Mouse (Mus musculus): ENCODE measurements around the gene Nop10. TPM values are rescaled to one million over a fixed set of nuclear protein-coding genes. Genes with fewer than 3 reads are reported as not detected.
A peak's percentile ranks its signal among the peaks of the same experiment; 100 is the strongest.

Gene Nop10
- polyA plus RNA-seq, 1 experiment from 2014 or later = 190 TPM

DNA sequence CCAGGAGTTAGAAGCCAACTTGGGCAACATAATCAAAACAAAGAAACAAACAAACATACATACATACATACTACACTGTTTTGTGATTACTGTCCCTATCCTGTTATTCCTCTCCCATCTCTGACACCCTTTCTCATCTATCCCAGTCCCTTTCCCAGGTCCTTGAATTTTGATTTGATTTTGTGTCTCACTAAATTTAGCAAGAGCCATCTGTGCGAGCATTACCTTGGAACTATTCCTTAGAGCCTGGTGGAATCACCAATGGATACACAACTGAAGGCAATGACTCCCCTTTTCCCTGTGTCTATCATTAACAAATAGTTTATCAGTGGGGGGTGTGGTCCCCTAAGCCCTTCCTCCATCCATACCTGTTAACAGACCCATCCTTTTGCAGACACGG, 31.1 kb downstream of the Nop10 start:
- 90% methylated on average over 2 of the region's 2 CpGs for WGBS

DNA sequence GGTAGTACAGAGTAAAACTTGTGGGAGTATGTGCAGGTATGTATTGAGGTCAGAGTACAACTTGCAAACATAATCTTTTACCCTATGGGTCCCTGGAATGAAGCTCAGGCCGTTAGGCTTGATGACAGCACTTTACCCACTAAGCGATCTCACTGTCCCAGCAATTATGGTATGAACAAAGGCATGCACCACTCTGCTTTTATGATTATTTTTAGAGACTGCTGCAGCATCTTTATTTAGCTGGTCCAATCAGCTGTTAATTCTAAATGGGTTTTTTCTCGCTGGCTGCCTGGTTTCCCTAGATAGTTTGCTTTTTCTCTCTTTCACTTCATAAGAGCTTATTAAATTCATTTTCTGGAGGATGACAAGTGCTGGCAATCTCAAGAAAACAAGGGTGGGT, 34.5 kb downstream of the Nop10 start:
- no peaks in the 10 kb centered on the region for H3K36me3 ChIP-seq (ENCODE audit: control insufficient read depth, insufficient read depth, low read length)
- WGBS = 72% methylated on average over 3 of the region's 3 CpGs

More for the DNA sequence above, 31.1 kb downstream of the Nop10 start:
- Histone ChIP-seq H3K4me1 (ENCODE audit: control insufficient read depth, insufficient read depth, low read length) (no peaks in the 10 kb centered on the region), H3K4me2 (ENCODE audit: low read length) (no peak overlapping the region), H3K9ac (ENCODE audit: low read length) (no peak overlapping the region), H3K36me3 (ENCODE audit: control insufficient read depth, insufficient read depth, low read length) (no peaks in the 10 kb centered on the region), H3K27ac (ENCODE audit: low read depth, low read length) (no peak overlapping the region), H3K9me3 (replicated peaks; ENCODE audit: control insufficient read depth, low read length) (no peaks in the 10 kb centered on the region), H3K4me3 (ENCODE audit: low read depth, low read length) (no peak overlapping the region), H3K27me3 (replicated peaks; ENCODE audit: control insufficient read depth, insufficient read depth, low read length) (no peaks in the 10 kb centered on the region)
- no peak for DNase-seq (ENCODE audit: low spot score)
- no peak for ATAC-seq

DNA sequence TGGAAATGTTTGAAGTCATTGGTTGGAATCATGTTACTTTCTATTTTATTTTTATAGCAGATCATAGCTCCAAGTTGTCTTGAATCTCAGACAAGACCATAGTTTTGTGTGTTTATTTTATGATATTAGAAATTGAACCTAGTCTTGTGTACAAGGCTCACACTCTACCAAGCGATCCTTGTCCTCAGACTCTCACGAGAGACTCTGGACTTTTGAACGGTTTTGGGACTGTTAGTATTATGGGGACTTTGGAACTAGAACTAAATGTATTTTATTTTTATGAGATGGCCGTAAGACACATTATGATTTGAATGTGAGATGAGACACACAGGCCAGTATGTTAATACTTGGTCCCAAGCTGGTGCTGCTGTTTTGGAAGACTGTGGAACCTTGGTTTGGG, 36.5 kb downstream of the Nop10 start:
- no peak overlapping the region for H3K4me3 ChIP-seq (ENCODE audit: low read depth, low read length)
- no peaks in the 10 kb centered on the region for H3K27me3 ChIP-seq (replicated peaks; ENCODE audit: control insufficient read depth, insufficient read depth, low read length)
- H3K4me1 ChIP-seq (ENCODE audit: control insufficient read depth, insufficient read depth, low read length) = no peaks in the 10 kb centered on the region
- WGBS = 98% methylated on average over 4 of the region's 4 CpGs
- no peaks in the 10 kb centered on the region for H3K36me3 ChIP-seq (ENCODE audit: control insufficient read depth, insufficient read depth, low read length)
- DNase-seq (ENCODE audit: low spot score) (no peak), ATAC-seq (no peak)
- no peaks in the 10 kb centered on the region for H3K9me3 ChIP-seq (replicated peaks; ENCODE audit: control insufficient read depth, low read length)
- H3K27ac ChIP-seq (ENCODE audit: low read depth, low read length) = no peak overlapping the region
- H3K4me2 ChIP-seq (ENCODE audit: low read length) = no peak overlapping the region
- no peak overlapping the region for H3K9ac ChIP-seq (ENCODE audit: low read length)

More for the DNA sequence above, 34.5 kb downstream of the Nop10 start:
- H3K27me3 ChIP-seq (replicated peaks; ENCODE audit: control insufficient read depth, insufficient read depth, low read length) = no peaks in the 10 kb centered on the region
- no peak for ATAC-seq
- H3K9me3 ChIP-seq (replicated peaks; ENCODE audit: control insufficient read depth, low read length) = no peaks in the 10 kb centered on the region
- no peak overlapping the region for H3K4me2 ChIP-seq (ENCODE audit: low read length)
- no peak for DNase-seq (ENCODE audit: low spot score)
- H3K9ac ChIP-seq (ENCODE audit: low read length) = no peak overlapping the region
- H3K4me1 ChIP-seq (ENCODE audit: control insufficient read depth, insufficient read depth, low read length) = no peaks in the 10 kb centered on the region
- H3K27ac ChIP-seq (ENCODE audit: low read depth, low read length) = no peak overlapping the region
- H3K4me3 ChIP-seq (ENCODE audit: low read depth, low read length) = no peak overlapping the region

DNA sequence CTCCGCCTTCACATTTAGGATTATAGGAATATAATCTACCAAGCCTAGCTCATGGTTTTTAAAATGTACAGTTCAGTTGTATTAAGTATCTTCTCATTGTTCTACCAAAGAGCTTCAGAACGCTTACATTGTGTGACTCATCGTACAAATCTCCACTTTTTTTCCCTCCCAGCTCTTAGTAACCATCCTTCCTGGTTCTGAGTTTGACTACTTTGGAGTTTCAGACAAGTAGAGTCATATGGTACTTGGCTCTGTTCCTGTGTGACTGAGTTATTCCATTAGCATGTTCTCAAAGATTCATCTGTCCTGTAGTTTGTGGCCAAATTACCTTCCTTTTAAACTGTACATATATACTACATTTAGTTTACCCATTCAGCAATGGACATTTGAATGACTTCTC, 46.9 kb downstream of the Nop10 start:
- H3K4me3 ChIP-seq (ENCODE audit: low read depth, low read length) = no peak overlapping the region
- no peak overlapping the region for H3K27ac ChIP-seq (ENCODE audit: low read depth, low read length)
- WGBS = 93% methylated on average over 3 of the region's 3 CpGs
- H3K36me3 ChIP-seq (ENCODE audit: control insufficient read depth, insufficient read depth, low read length) = no peaks in the 10 kb centered on the region
- DNase-seq (ENCODE audit: low spot score) (no peak), ATAC-seq (no peak)
- no peaks in the 10 kb centered on the region for H3K27me3 ChIP-seq (replicated peaks; ENCODE audit: control insufficient read depth, insufficient read depth, low read length)
- H3K4me2 ChIP-seq (ENCODE audit: low read length) = no peak overlapping the region
- no peak overlapping the region for H3K9ac ChIP-seq (ENCODE audit: low read length)
- H3K4me1 ChIP-seq (ENCODE audit: control insufficient read depth, insufficient read depth, low read length) = no peaks in the 10 kb centered on the region
- H3K9me3 ChIP-seq (replicated peaks; ENCODE audit: control insufficient read depth, low read length) = no peaks in the 10 kb centered on the region

DNA sequence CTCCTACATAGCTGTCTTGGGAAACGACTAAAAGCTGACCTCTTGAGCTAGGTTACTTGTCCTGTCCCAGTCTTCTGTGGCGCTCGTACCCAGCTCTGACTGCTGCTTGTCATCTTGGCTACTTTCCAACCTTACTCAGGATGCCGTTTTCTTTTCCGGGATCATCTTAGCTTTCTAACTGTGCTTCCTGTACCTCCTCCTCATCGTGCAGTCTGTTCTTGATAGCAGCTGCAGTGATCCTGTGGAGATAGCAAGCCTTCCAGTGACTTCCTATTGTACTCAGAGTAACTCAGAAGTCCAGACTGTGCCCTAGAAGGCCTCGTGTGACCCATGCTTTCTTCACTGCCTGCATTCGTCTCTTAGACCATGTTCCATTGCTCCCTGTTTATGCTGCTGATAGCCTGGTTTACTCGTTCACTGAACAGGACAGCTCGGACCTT, 47.5 kb downstream of the Nop10 start:
- peak; percentile 2 for DNase-seq (ENCODE audit: low spot score)
- Histone ChIP-seq H3K27me3 (replicated peaks; ENCODE audit: control insufficient read depth, insufficient read depth, low read length) (no peaks in the 10 kb centered on the region), H3K4me2 (ENCODE audit: low read length) (no peak overlapping the region), H3K9me3 (replicated peaks; ENCODE audit: control insufficient read depth, low read length) (no peaks in the 10 kb centered on the region), H3K9ac (ENCODE audit: low read length) (no peak overlapping the region), H3K27ac (ENCODE audit: low read depth, low read length) (no peak overlapping the region), H3K4me1 (ENCODE audit: control insufficient read depth, insufficient read depth, low read length) (no peaks in the 10 kb centered on the region), H3K36me3 (ENCODE audit: control insufficient read depth, insufficient read depth, low read length) (no peaks in the 10 kb centered on the region), H3K4me3 (ENCODE audit: low read depth, low read length) (no peak overlapping the region)
- 82% methylated on average over 10 of the region's 10 CpGs for WGBS
- no peak for ATAC-seq

Other genes starting within 250 kb of the Nop10 start
- not detected in 2 replicates for gene Olfr1310, start 249.2 kb upstream of the Nop10 start, polyA plus RNA-seq (2014; fragmentation: Nextera tagmentation; extraction: Ambion mirVana)
- not detected in 2 replicates for gene Olfr1311, start 237.5 kb upstream of the Nop10 start, polyA plus RNA-seq (2014; fragmentation: Nextera tagmentation; extraction: Ambion mirVana)
- gene Olfr1312, start 211.7 kb upstream of the Nop10 start, polyA plus RNA-seq (2014; fragmentation: Nextera tagmentation; extraction: Ambion mirVana) = not detected in 2 replicates
- not detected in 2 replicates for gene Olfr1313, start 184.1 kb upstream of the Nop10 start, polyA plus RNA-seq (2014; fragmentation: Nextera tagmentation; extraction: Ambion mirVana)
- not detected in 2 replicates for gene Olfr1314, start 165.1 kb upstream of the Nop10 start, polyA plus RNA-seq (2014; fragmentation: Nextera tagmentation; extraction: Ambion mirVana)
- not detected in 2 replicates for gene Olfr1315-ps1, start 146.5 kb upstream of the Nop10 start, polyA plus RNA-seq (2014; fragmentation: Nextera tagmentation; extraction: Ambion mirVana)
- gene Olfr1316, start 126.9 kb upstream of the Nop10 start, polyA plus RNA-seq (2014; fragmentation: Nextera tagmentation; extraction: Ambion mirVana) = not detected in 2 replicates
- gene Olfr1317, start 121.6 kb upstream of the Nop10 start, polyA plus RNA-seq (2014; fragmentation: Nextera tagmentation; extraction: Ambion mirVana) = not detected in 2 replicates
- not detected in 2 replicates for gene Olfr1318, start 107.7 kb upstream of the Nop10 start, polyA plus RNA-seq (2014; fragmentation: Nextera tagmentation; extraction: Ambion mirVana)
- gene Lpcat4, start 22.5 kb upstream of the Nop10 start, polyA plus RNA-seq (2014; fragmentation: Nextera tagmentation; extraction: Ambion mirVana) = 8.1 and 13.0 TPM in 2 replicates
- gene Nutm1, start 2.6 kb upstream of the Nop10 start, polyA plus RNA-seq (2014; fragmentation: Nextera tagmentation; extraction: Ambion mirVana) = not detected in 2 replicates
- 15.0 and 16.5 TPM in 2 replicates for gene Slc12a6, start 3.9 kb downstream of the Nop10 start, polyA plus RNA-seq (2014; fragmentation: Nextera tagmentation; extraction: Ambion mirVana)
- not detected in 2 replicates for gene Gm21985, start 4.4 kb downstream of the Nop10 start, polyA plus RNA-seq (2014; fragmentation: Nextera tagmentation; extraction: Ambion mirVana)
- 165 and 170 TPM in 2 replicates for gene Emc4, start 106.1 kb downstream of the Nop10 start, polyA plus RNA-seq (2014; fragmentation: Nextera tagmentation; extraction: Ambion mirVana)
- 48.4 and 54.5 TPM in 2 replicates for gene Katnbl1, start 117.3 kb downstream of the Nop10 start, polyA plus RNA-seq (2014; fragmentation: Nextera tagmentation; extraction: Ambion mirVana)
- 15.2 and 15.3 TPM in 2 replicates for gene Emc7, start 193.1 kb downstream of the Nop10 start, polyA plus RNA-seq (2014; fragmentation: Nextera tagmentation; extraction: Ambion mirVana)
- 0.42 and 0.49 TPM in 2 replicates for gene Chrm5, start 218.8 kb downstream of the Nop10 start, polyA plus RNA-seq (2014; fragmentation: Nextera tagmentation; extraction: Ambion mirVana)
- 2.7 and 3.0 TPM in 2 replicates for gene Aven, start 231.0 kb downstream of the Nop10 start, polyA plus RNA-seq (2014; fragmentation: Nextera tagmentation; extraction: Ambion mirVana)